Mouse (Mus musculus) forebrain, embryonic 16.5 days (tissue): ENCODE measurements around the gene Edem3. TPM values are rescaled to one million over a fixed set of nuclear protein-coding genes. Genes with fewer than 3 reads are reported as not detected.
"Not testable (repeated sequence)": the region's sequence is repeated elsewhere in the genome, so short reads cannot be mapped to it uniquely, and the experiment has no call there.

ENCODE experiments used
- ATAC-seq: fragments of 200-750 bp; cut with Nextera tagmentation; 2 replicates; pipeline ENCODE4 v1.8.0; 2017; ENCODE audit warnings: mild to moderate bottlenecking, moderate library complexity
- H3K27ac ChIP-seq: fragments of 300-500 bp; sonication (generic); 2 replicates; pipeline ENCODE4 v1.5.1; 2014; ENCODE audit warnings: low read length, control low read depth
- H3K27me3 ChIP-seq: fragments of 300-500 bp; sonication (generic); replicated peaks from 2 replicates; pipeline ENCODE4 v1.6.1; 2014; ENCODE audit warnings: low read length; ENCODE audit not compliant: control insufficient read depth, insufficient read depth
- H3K36me3 ChIP-seq: fragments of 300-500 bp; sonication (generic); 2 replicates; pipeline ENCODE4 v1.6.1; 2014; ENCODE audit not compliant: control insufficient read depth, insufficient read depth
- H3K4me1 ChIP-seq: fragments of 300-500 bp; sonication (generic); replicated peaks from 2 replicates; pipeline ENCODE4 v1.6.1; 2014; ENCODE audit warnings: low read length; ENCODE audit not compliant: control insufficient read depth, insufficient read depth
- H3K4me2 ChIP-seq: fragments of 300-500 bp; sonication (generic); 2 replicates; pipeline ENCODE4 v1.6.1; 2014; ENCODE audit warnings: mild to moderate bottlenecking, low read length, control low read depth
- H3K4me3 ChIP-seq: fragments of 300-500 bp; sonication (generic); replicated peaks from 2 replicates; pipeline ENCODE4 v1.5.1; 2014; ENCODE audit warnings: mild to moderate bottlenecking, low read length, control low read depth
- H3K9ac ChIP-seq: fragments of 300-500 bp; sonication (generic); replicated peaks from 2 replicates; pipeline ENCODE4 v1.6.1; 2014; ENCODE audit warnings: low read depth, low read length, control low read depth
- H3K9me3 ChIP-seq: fragments of 300-500 bp; sonication (generic); 2 replicates; pipeline ENCODE4 v1.6.1; 2016; ENCODE audit warnings: low read length; ENCODE audit not compliant: control insufficient read depth
- WGBS: fragments of 180-500 bp; shearing (Covaris S2); extraction: QIAGEN DNeasy Blood & Tissue Kit; methylation state at CpG from one replicate; pipeline ENCODE4 v1.1.7; 2014; 5-methylcytosine and 5-hydroxymethylcytosine counted together
- polyA plus RNA-seq: library from polyadenylated mRNA; unstranded; fragments of >200 nt; fragmentation: Nextera tagmentation; extraction: Ambion mirVana; gene quantifications from 2 replicates; pipeline ENCODE4 v1.2.1, GENCODE M21; 2015

Gene Edem3
- polyA plus RNA-seq, 1 experiment from 2014 or later: 21.2 TPM

GRCm38 (mm10) chr1:151728141-151728540 is 27.0 kb upstream of the Edem3 start:
- no peaks in the 10 kb centered on the region for H3K27me3 ChIP-seq
- no peaks in the 10 kb centered on the region for H3K9me3 ChIP-seq
- H3K36me3 ChIP-seq: no peaks in the 10 kb centered on the region
- H3K9ac ChIP-seq: no peak overlapping the region
- no peaks in the 10 kb centered on the region for H3K4me1 ChIP-seq
- H3K4me3 ChIP-seq: no peak overlapping the region
- H3K4me2 ChIP-seq: no peak overlapping the region
- WGBS: 95% methylated on average over 4 of the region's 4 CpGs
- ATAC-seq: no peak
- H3K27ac ChIP-seq: no peak overlapping the region

GRCm38 (mm10) chr1:151737146-151737545 is 18.0 kb upstream of the Edem3 start:
- H3K9ac ChIP-seq: no peak overlapping the region
- 81% methylated on average over 2 of the region's 2 CpGs for WGBS
- H3K4me3 ChIP-seq: no peak overlapping the region
- H3K9me3 ChIP-seq: no peaks in the 10 kb centered on the region
- no peaks in the 10 kb centered on the region for H3K4me1 ChIP-seq
- no peaks in the 10 kb centered on the region for H3K27me3 ChIP-seq
- H3K36me3 ChIP-seq: no peaks in the 10 kb centered on the region
- no peak overlapping the region for H3K27ac ChIP-seq
- no peak for ATAC-seq
- no peak overlapping the region for H3K4me2 ChIP-seq

GRCm38 (mm10) chr1:151741199-151741621 is 14.0 kb upstream of the Edem3 start:
- WGBS: 90% methylated on average over 7 of the region's 7 CpGs
- no peak overlapping the region for H3K4me2 ChIP-seq
- H3K27me3 ChIP-seq: no peaks in the 10 kb centered on the region
- no peaks in the 10 kb centered on the region for H3K36me3 ChIP-seq
- H3K4me1 ChIP-seq: no peaks in the 10 kb centered on the region
- no peak overlapping the region for H3K27ac ChIP-seq
- H3K9ac ChIP-seq: no peak overlapping the region
- no peak for ATAC-seq
- no peaks in the 10 kb centered on the region for H3K9me3 ChIP-seq
- no peak overlapping the region for H3K4me3 ChIP-seq

GRCm38 (mm10) chr1:151749894-151750293 is 5.3 kb upstream of the Edem3 start:
- H3K27me3 ChIP-seq, H3K9me3 ChIP-seq, H3K4me2 ChIP-seq, H3K4me1 ChIP-seq, H3K36me3 ChIP-seq, ATAC-seq, H3K4me3 ChIP-seq, H3K9ac ChIP-seq, H3K27ac ChIP-seq: not testable (repeated sequence)
- 90% methylated on average over 2 of the region's 2 CpGs for WGBS

DNA sequence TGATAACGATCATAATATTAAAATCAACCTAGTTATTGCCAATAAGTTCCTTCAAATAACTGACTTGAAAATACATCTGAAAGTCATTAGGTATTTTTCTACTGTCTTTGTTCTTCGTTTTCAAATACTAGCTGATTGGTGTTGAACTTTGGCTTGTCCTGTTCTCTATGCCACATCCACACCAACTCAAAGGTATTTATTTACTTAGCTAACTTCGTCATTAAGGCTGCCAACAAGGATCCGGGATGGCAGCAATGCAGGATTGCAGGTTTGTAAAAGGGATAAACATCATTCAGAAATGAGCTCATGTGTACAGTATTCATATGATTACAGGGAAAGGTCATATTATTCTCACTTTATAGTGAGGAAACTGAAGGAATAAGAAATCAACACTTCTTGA is 2.2 kb upstream of the Edem3 start:
- Histone ChIP-seq H3K27ac (no peak overlapping the region), H3K4me1 (peaks cover 9% of the 10 kb centered on the region), H3K9me3 (no peaks in the 10 kb centered on the region), H3K27me3 (no peaks in the 10 kb centered on the region), H3K36me3 (no peaks in the 10 kb centered on the region), H3K9ac (no peak overlapping the region), H3K4me3 (no peak overlapping the region), H3K4me2 (no peak overlapping the region)
- 83% methylated on average over 4 of the region's 4 CpGs for WGBS
- no peak for ATAC-seq

DNA sequence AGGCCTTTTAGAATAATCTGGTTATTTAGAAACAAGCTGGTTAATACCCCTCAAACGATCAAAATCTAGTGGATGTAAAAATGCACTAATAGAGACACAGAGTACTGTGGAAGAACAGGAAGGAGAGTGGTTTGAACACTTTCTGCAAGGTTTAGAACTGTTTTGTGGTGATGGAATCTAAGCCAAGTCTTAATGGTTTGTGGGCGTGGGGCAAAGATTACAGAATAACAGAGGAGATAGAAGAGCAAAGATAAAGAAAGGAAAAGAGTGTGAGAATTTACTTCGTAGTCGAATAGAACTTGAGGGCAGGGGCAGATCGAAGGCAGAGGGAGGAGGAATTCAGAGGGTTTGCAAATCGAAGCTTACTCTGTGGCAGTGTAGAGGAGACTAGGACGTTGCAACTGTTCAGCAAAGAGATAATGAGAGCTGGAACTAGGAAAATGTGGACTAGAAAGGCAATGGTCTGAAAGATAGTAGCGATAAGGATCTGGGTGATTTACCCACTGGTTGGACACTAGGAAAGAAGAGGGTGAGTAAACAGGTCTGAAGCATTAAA is 1.7 kb upstream of the Edem3 start:
- H3K4me1 ChIP-seq: peaks cover 9% of the 10 kb centered on the region
- H3K9me3 ChIP-seq: no peaks in the 10 kb centered on the region
- no peak overlapping the region for H3K4me3 ChIP-seq
- H3K27me3 ChIP-seq: no peaks in the 10 kb centered on the region
- no peak overlapping the region for H3K27ac ChIP-seq
- H3K36me3 ChIP-seq: no peaks in the 10 kb centered on the region
- no peak overlapping the region for H3K9ac ChIP-seq
- WGBS: 82% methylated on average over 8 of the region's 8 CpGs
- no peak overlapping the region for H3K4me2 ChIP-seq
- no peak for ATAC-seq

- Histone ChIP-seq H3K27me3 (no peaks in the 10 kb centered on the region), H3K4me2 (peak overlapping the region; percentile 57), H3K27ac (no peak overlapping the region), H3K9ac (no peak overlapping the region; the same call in 1 of the 2 replicates), H3K9me3 (no peaks in the 10 kb centered on the region), H3K4me1 (peaks cover 9% of the 10 kb centered on the region), H3K4me3 (peak overlapping the region; percentile 92; the same call in 1 of the 2 replicates), H3K36me3 (no peaks in the 10 kb centered on the region)
- 84% methylated on average over 10 of the region's 10 CpGs for WGBS
- ATAC-seq: no peak
Measured at GRCm38 (mm10) chr1:151754028-151754489, 1.1 kb upstream of the Edem3 start.

DNA sequence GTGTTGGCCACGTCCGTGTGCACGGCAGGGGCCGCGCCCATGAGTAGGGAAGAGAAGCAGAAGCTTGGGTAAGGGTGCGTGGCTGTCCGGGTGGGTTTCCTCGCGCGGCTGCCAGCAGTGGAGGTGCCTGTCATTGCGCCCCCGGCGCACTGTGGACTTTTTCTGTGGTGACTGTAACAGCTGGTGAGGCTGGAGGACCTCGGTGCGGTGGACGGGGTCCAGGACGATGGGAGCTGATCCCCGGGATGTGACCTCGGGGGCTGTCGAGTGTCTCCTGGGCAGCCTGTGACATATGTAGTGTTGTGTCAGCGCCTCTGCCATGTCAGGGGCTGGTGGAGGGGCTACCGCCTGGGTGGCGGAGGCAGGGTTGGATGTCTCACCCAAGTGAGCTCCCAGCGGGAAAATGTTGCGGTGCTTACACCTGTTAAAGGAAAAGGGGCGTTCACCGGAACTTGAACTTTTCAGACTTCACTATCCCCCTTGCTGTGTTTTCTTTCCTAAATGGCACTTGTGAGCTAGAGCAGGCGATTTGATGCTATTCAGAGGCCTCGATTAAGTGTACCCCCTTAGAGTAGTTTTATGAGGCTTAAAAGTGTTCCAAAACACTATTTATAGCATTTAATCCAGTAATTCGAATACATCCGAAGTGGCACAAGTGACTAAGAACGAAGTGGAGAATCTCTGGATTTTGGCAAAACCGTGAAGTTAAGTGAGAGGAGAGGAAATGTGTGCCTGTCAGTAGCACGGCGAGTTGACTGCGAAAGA is 671 bp downstream of the Edem3 start:
- H3K9me3 ChIP-seq: no peaks in the 10 kb centered on the region
- H3K36me3 ChIP-seq: no peaks in the 10 kb centered on the region
- 4% methylated on average over 35 of the region's 36 CpGs for WGBS
- H3K27ac ChIP-seq: peak overlapping the region; percentile 90
- peak overlapping the region; percentile 98 for H3K4me2 ChIP-seq
- H3K9ac ChIP-seq: peak overlapping the region; percentile 75
- no peaks in the 10 kb centered on the region for H3K27me3 ChIP-seq
- ATAC-seq: no peak; the same call in 1 of the 2 replicates
- peaks cover 9% of the 10 kb centered on the region for H3K4me1 ChIP-seq
- H3K4me3 ChIP-seq: peak overlapping the region; percentile 92

- no peak overlapping the region for H3K27ac ChIP-seq
- no peaks in the 10 kb centered on the region for H3K36me3 ChIP-seq
- 30% methylated on average over 1 of the region's 1 CpGs for WGBS
- no peak for ATAC-seq
- H3K9me3 ChIP-seq: no peaks in the 10 kb centered on the region
- H3K4me1 ChIP-seq: peaks cover 9% of the 10 kb centered on the region
- H3K27me3 ChIP-seq: no peaks in the 10 kb centered on the region
- H3K4me3 ChIP-seq: peak overlapping the region; percentile 92
- H3K9ac ChIP-seq: peak overlapping the region; percentile 75
- H3K4me2 ChIP-seq: peak overlapping the region; percentile 98
Measured at GRCm38 (mm10) chr1:151756425-151756728, 1.2 kb downstream of the Edem3 start.
